Mouse (Mus musculus) erythroblast, adult 5-6 weeks (primary cell): ENCODE measurements at regions not wholly inside any gene's neighbourhood (a gene's known extent, or its start where the extent isn't known, plus 50 kb on each side); places are given as distances from the start of the nearest gene placed in this dataset.

ENCODE experiments used
- ATAC-seq: replicated peaks from 2 replicates; pipeline ENCODE4 v1.8.0; 2016; ENCODE audit warnings: moderate number of reproducible peaks, mild to moderate bottlenecking, moderate TSS enrichment, inconsistent platforms; ENCODE audit not compliant: poor library complexity, low FRiP score, severe bottlenecking

- ATAC-seq = no peak
These were observed 53.2 kb upstream of the Slc38a2 start for GRCm38 (mm10) chr15:96752719-96753118.

GRCm38 (mm10) chr15:96752062-96752358, 52.5 kb upstream of the Slc38a2 start:
- ATAC-seq = no peak

- ATAC-seq = no peak
These were observed 51.9 kb upstream of the Slc38a2 start for GRCm38 (mm10) chr15:96751243-96752061.

GRCm38 (mm10) chr15:96749534-96750256, 50.2 kb upstream of the Slc38a2 start:
- ATAC-seq = no peak
